Mouse (Mus musculus) embryonic facial prominence, embryonic 14.5 days (tissue): ENCODE measurements at regions not wholly inside any gene's neighbourhood (a gene's known extent, or its start where the extent isn't known, plus 50 kb on each side); places are given as distances from the start of the nearest gene placed in this dataset.

Source experiments
- ATAC-seq: fragments of 200-750 bp; cut with Nextera tagmentation; 2 replicates; pipeline ENCODE4 v1.8.0; 2017; ENCODE audit warnings: low read depth, moderate number of reproducible peaks, moderate TSS enrichment
- DNase-seq: peaks from one replicate; pipeline ENCODE4 v3.0.0-alpha.2; 2015; ENCODE audit warnings: low spot score
- H3K27ac ChIP-seq: fragments of 300-500 bp; sonication (generic); replicated peaks from 2 replicates; pipeline ENCODE4 v1.5.1; 2014; ENCODE audit warnings: low read depth, mild to moderate bottlenecking, low read length, moderate library complexity
- H3K27me3 ChIP-seq: fragments of 300-500 bp; sonication (generic); replicated peaks from 2 replicates; pipeline ENCODE4 v1.6.1; 2014; ENCODE audit warnings: low read length; ENCODE audit not compliant: control insufficient read depth, insufficient read depth
- H3K36me3 ChIP-seq: fragments of 300-500 bp; sonication (generic); 2 replicates; pipeline ENCODE4 v1.6.1; 2014; ENCODE audit warnings: low read length, mixed read lengths; ENCODE audit not compliant: control insufficient read depth, insufficient read depth
- H3K4me1 ChIP-seq: fragments of 300-500 bp; sonication (generic); 2 replicates; pipeline ENCODE4 v1.6.1; 2014; ENCODE audit warnings: antibody characterized with exemption, low read length; ENCODE audit not compliant: control insufficient read depth, insufficient read depth
- H3K4me2 ChIP-seq: fragments of 300-500 bp; sonication (generic); 2 replicates; pipeline ENCODE4 v1.6.1; 2014; ENCODE audit warnings: low read depth, mild to moderate bottlenecking, low read length, moderate library complexity, mixed read lengths
- H3K4me3 ChIP-seq: fragments of 300-500 bp; sonication (generic); 2 replicates; pipeline ENCODE4 v1.5.1; 2014; ENCODE audit warnings: low read depth, mild to moderate bottlenecking, low read length
- H3K9ac ChIP-seq: fragments of 300-500 bp; sonication (generic); 2 replicates; pipeline ENCODE4 v1.6.1; 2014; ENCODE audit warnings: low read depth, mild to moderate bottlenecking, low read length, moderate library complexity, mixed read lengths
- H3K9me3 ChIP-seq: fragments of 300-500 bp; sonication (generic); 2 replicates; pipeline ENCODE4 v1.6.1; 2016; ENCODE audit warnings: low read length; ENCODE audit not compliant: control insufficient read depth
- WGBS: fragments of 180-500 bp; shearing (Covaris S2); extraction: QIAGEN DNeasy Blood & Tissue Kit; methylation state at CpG from one replicate; pipeline ENCODE4 v1.1.7; 2014; 5-methylcytosine and 5-hydroxymethylcytosine counted together

DNA sequence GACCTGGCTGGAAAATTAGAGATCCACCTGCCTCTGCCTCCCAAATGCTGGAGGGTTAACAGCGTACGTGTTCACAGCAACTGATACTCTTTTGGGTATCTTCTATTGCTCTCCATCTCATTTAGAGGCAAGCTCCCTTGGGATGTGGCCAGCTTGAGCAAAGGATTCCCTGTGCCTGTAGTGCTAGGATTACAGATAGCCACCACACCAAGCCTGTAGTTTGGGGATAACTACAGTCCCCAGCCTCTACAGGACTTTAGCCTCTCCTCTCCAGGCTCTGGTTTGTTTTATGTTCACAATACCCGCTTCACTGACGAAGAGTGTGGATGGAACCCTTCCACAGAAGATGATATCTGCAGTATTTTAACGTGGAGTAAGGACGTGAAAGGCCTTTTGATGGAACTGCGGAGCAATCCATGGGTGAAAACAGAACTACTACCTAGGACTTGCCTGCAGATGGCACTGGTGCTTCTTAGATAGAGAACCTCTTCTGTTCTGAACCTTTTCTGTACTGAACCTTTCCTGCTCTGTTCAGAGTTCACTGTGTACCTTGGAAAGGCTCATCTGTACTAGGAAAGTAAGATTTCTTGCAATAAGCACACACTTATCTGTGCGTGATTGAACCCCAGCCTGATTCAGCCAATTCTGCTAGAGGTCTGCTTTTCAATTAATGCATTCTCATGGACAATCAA, 176.6 kb downstream of the Wdr20rt start:
- WGBS, result 41% methylated on average over 8 of the region's 8 CpGs
- Histone ChIP-seq H3K9ac (no peak overlapping the region), H3K27ac (no peak overlapping the region), H3K4me3 (no peak overlapping the region), H3K9me3 (no peaks in the 10 kb centered on the region), H3K27me3 (no peaks in the 10 kb centered on the region), H3K36me3 (no peaks in the 10 kb centered on the region), H3K4me2 (no peak overlapping the region), H3K4me1 (no peaks in the 10 kb centered on the region)
- ATAC-seq (peak; percentile 68), DNase-seq (peak; percentile 76)

GRCm38 (mm10) chr12:65403124-65403523, 177.8 kb downstream of the Wdr20rt start:
- DNase-seq (no peak), ATAC-seq (no peak)
- Histone ChIP-seq H3K9me3 (no peaks in the 10 kb centered on the region), H3K4me2 (no peak overlapping the region), H3K4me1 (no peaks in the 10 kb centered on the region), H3K4me3 (no peak overlapping the region), H3K27ac (no peak overlapping the region), H3K27me3 (no peaks in the 10 kb centered on the region), H3K36me3 (no peaks in the 10 kb centered on the region), H3K9ac (no peak overlapping the region)
- WGBS, result 92% methylated on average over 2 of the region's 2 CpGs

GRCm38 (mm10) chr12:65413034-65413700, 187.8 kb downstream of the Wdr20rt start:
- Histone ChIP-seq H3K4me3 (no peak overlapping the region), H3K27ac (no peak overlapping the region), H3K27me3 (no peaks in the 10 kb centered on the region), H3K4me2 (no peak overlapping the region), H3K36me3 (no peaks in the 10 kb centered on the region), H3K9me3 (no peaks in the 10 kb centered on the region), H3K4me1 (no peaks in the 10 kb centered on the region), H3K9ac (no peak overlapping the region)
- ATAC-seq (no peak), DNase-seq (no peak)
- WGBS, result 75% methylated on average over 9 of the region's 9 CpGs

GRCm38 (mm10) chr12:65414393-65414792, 189.1 kb downstream of the Wdr20rt start:
- ATAC-seq, result no peak
- H3K4me1 ChIP-seq, result no peaks in the 10 kb centered on the region
- no peak overlapping the region for H3K9ac ChIP-seq
- DNase-seq, result peak; percentile 39
- H3K9me3 ChIP-seq, result no peaks in the 10 kb centered on the region
- H3K27ac ChIP-seq, result no peak overlapping the region
- no peak overlapping the region for H3K4me2 ChIP-seq
- H3K36me3 ChIP-seq, result no peaks in the 10 kb centered on the region
- H3K4me3 ChIP-seq, result no peak overlapping the region
- 48% methylated on average over 4 of the region's 4 CpGs for WGBS
- no peaks in the 10 kb centered on the region for H3K27me3 ChIP-seq

- Histone ChIP-seq H3K9me3 (no peaks in the 10 kb centered on the region), H3K27ac (no peak overlapping the region), H3K4me1 (no peaks in the 10 kb centered on the region), H3K4me3 (no peak overlapping the region), H3K36me3 (no peaks in the 10 kb centered on the region), H3K27me3 (no peaks in the 10 kb centered on the region), H3K9ac (no peak overlapping the region), H3K4me2 (no peak overlapping the region)
- DNase-seq (no peak), ATAC-seq (no peak)
- 82% methylated on average over 5 of the region's 5 CpGs for WGBS
Observed at GRCm38 (mm10) chr12:65416909-65417308, 191.6 kb downstream of the Wdr20rt start.

GRCm38 (mm10) chr12:65420127-65420526, 194.8 kb downstream of the Wdr20rt start:
- no peaks in the 10 kb centered on the region for H3K9me3 ChIP-seq
- no peaks in the 10 kb centered on the region for H3K4me1 ChIP-seq

DNA sequence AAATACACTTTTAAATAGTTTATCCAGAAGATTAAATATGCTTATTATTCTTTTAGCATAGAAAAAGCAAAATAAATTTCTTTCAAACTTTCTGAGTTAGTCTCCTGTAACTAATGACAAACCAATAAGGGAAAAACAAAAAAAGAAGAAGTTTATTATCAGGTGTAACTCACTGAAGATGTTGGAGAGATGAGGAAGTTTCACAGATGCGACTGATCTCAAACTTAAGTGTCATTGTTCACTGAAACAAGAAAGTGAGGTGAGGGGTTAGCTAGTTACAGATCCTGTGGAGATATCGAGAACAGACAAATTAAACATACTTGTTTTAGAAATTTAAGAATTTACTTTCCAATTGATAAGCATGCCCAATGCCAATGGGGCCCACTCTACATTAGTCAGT, 199.2 kb downstream of the Wdr20rt start:
- no peak for DNase-seq
- WGBS, result 95% methylated on average over 2 of the region's 2 CpGs
- ATAC-seq, result no peak

More at GRCm38 (mm10) chr12:65420127-65420526, 194.8 kb downstream of the Wdr20rt start:
- no peak overlapping the region for H3K4me3 ChIP-seq
- no peaks in the 10 kb centered on the region for H3K36me3 ChIP-seq
- WGBS, result 72% methylated on average over 7 of the region's 7 CpGs
- ATAC-seq, result no peak
- H3K27me3 ChIP-seq, result no peaks in the 10 kb centered on the region
- no peak overlapping the region for H3K4me2 ChIP-seq
- no peak for DNase-seq
- H3K27ac ChIP-seq, result no peak overlapping the region
- H3K9ac ChIP-seq, result no peak overlapping the region

GRCm38 (mm10) chr12:65425440-65425839, 200.1 kb downstream of the Wdr20rt start:
- H3K27ac ChIP-seq, result no peak overlapping the region
- peaks cover 6% of the 10 kb centered on the region; the same call in 1 of the 2 replicates for H3K4me1 ChIP-seq
- H3K36me3 ChIP-seq, result no peaks in the 10 kb centered on the region
- no peaks in the 10 kb centered on the region for H3K27me3 ChIP-seq
- no peak overlapping the region for H3K9ac ChIP-seq
- H3K4me3 ChIP-seq, result no peak overlapping the region
- ATAC-seq, result no peak
- no peak for DNase-seq
- H3K9me3 ChIP-seq, result no peaks in the 10 kb centered on the region
- no peak overlapping the region for H3K4me2 ChIP-seq
- 94% methylated on average over 2 of the region's 2 CpGs for WGBS

More for the DNA sequence above, 199.2 kb downstream of the Wdr20rt start:
- no peak overlapping the region for H3K4me2 ChIP-seq
- no peaks in the 10 kb centered on the region for H3K27me3 ChIP-seq
- no peaks in the 10 kb centered on the region for H3K36me3 ChIP-seq
- no peak overlapping the region for H3K9ac ChIP-seq
- no peak overlapping the region for H3K27ac ChIP-seq
- H3K4me3 ChIP-seq, result no peak overlapping the region
- no peaks in the 10 kb centered on the region for H3K9me3 ChIP-seq
- peaks cover 6% of the 10 kb centered on the region; the same call in 1 of the 2 replicates for H3K4me1 ChIP-seq

DNA sequence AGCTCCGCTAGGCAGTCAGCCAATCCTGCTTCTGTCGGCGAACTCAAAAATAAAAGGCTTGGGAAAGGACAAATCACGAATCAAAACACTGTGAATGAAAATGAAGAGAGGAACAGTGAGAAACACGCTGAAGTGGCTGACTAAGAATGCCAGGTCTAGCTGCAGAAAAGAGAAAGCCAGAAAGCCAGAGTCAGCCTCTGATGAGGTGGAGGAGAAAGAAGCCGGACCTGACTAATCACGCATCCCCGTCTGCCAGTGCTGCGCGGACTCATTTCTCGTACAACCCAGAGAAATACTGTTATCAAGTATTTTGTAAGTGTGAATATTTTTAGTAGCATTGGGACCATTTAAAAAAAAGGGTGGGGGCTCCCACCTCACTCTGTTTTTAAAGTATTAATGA, 201.6 kb downstream of the Wdr20rt start:
- Histone ChIP-seq H3K9me3 (no peaks in the 10 kb centered on the region), H3K9ac (no peak overlapping the region), H3K4me2 (no peak overlapping the region), H3K4me1 (peaks cover 6% of the 10 kb centered on the region; the same call in 1 of the 2 replicates), H3K27me3 (no peaks in the 10 kb centered on the region), H3K4me3 (no peak overlapping the region), H3K27ac (no peak overlapping the region), H3K36me3 (no peaks in the 10 kb centered on the region)
- DNase-seq (no peak), ATAC-seq (no peak)
- 82% methylated on average over 11 of the region's 11 CpGs for WGBS
